Comparison of ENCODE assay signal across 8 mouse cellular contexts in genomic region chr5:140827896-140828295, GRCm38 (mm10). TPM values are rescaled to one million over a fixed set of nuclear protein-coding genes. Genes with fewer than 3 reads are reported as not detected.
A peak's percentile ranks its signal among the peaks of the same experiment; 100 is the strongest.
DNase-seq lines count a peak whose midpoint lies in the region; ATAC-seq lines count a peak whose summit lies in the region.

No protein-coding gene starts in this region.

- no peaks in the 10 kb centered on the region for H3K27me3 ChIP-seq in kidney, embryonic 14.5 days (ENCODE audit: control insufficient read depth, insufficient read depth, low read length)
- H3K27me3 ChIP-seq in heart, embryonic 15.5 days: no peaks in the 10 kb centered on the region
- H3K27me3 ChIP-seq in liver, embryonic 11.5 days (replicated peaks; ENCODE audit: control insufficient read depth, insufficient read depth, low read length): no peaks in the 10 kb centered on the region

- 45% methylated on average over 8 of the region's 8 CpGs for WGBS in kidney, embryonic 14.5 days
- WGBS in heart, embryonic 15.5 days: 29% methylated on average over 8 of the region's 8 CpGs
- WGBS in liver, embryonic 11.5 days: 57% methylated on average over 8 of the region's 8 CpGs

- H3K27ac ChIP-seq in kidney, embryonic 14.5 days (ENCODE audit: low read depth, low read length): peak overlapping the region; percentile 65; the same call in 1 of the 2 replicates
- H3K27ac ChIP-seq in heart, embryonic 15.5 days: peak overlapping the region; percentile 86
- peak overlapping the region; percentile 28; the same call in 1 of the 2 replicates for H3K27ac ChIP-seq in liver, embryonic 11.5 days (ENCODE audit: low read depth, low read length)

- H3K4me3 ChIP-seq in kidney, embryonic 14.5 days (ENCODE audit: low read length): peak overlapping the region; percentile 89; the same call in 1 of the 2 replicates
- peak overlapping the region; percentile 92 for H3K4me3 ChIP-seq in heart, embryonic 15.5 days
- H3K4me3 ChIP-seq in liver, embryonic 11.5 days (ENCODE audit: low read depth, low read length): peak overlapping the region; percentile 87; the same call in 1 of the 2 replicates

- peak overlapping the region; percentile 42; the same call in 1 of the 2 replicates for H3K9ac ChIP-seq in kidney, embryonic 14.5 days (ENCODE audit: low read depth, low read length)
- peak overlapping the region; percentile 27; the same call in 1 of the 2 replicates for H3K9ac ChIP-seq in heart, embryonic 15.5 days
- H3K9ac ChIP-seq in liver, embryonic 11.5 days (ENCODE audit: low read depth, low read length): 0 out of 2 replicates have a peak overlapping the region, but pooled peaks have one; percentile 20

- H3K36me3 ChIP-seq in kidney, embryonic 14.5 days (ENCODE audit: control insufficient read depth, insufficient read depth, low read length): no peaks in the 10 kb centered on the region
- H3K36me3 ChIP-seq in heart, embryonic 15.5 days: no peaks in the 10 kb centered on the region
- no peaks in the 10 kb centered on the region for H3K36me3 ChIP-seq in liver, embryonic 11.5 days (ENCODE audit: control insufficient read depth, insufficient read depth, low read length)

- H3K9me3 ChIP-seq in kidney, embryonic 14.5 days (ENCODE audit: control insufficient read depth, low read length): no peaks in the 10 kb centered on the region
- no peaks in the 10 kb centered on the region for H3K9me3 ChIP-seq in heart, embryonic 15.5 days (replicated peaks)
- H3K9me3 ChIP-seq in liver, embryonic 11.5 days (ENCODE audit: control insufficient read depth, low read length): no peaks in the 10 kb centered on the region

- H3K4me2 ChIP-seq in kidney, embryonic 14.5 days (replicated peaks; ENCODE audit: low read depth, low read length): peak overlapping the region; percentile 90
- H3K4me2 ChIP-seq in heart, embryonic 15.5 days: peak overlapping the region; percentile 88
- H3K4me2 ChIP-seq in liver, embryonic 11.5 days: peak overlapping the region; percentile 97

- no peak for DNase-seq in kidney, adult 11 months
- no peak for DNase-seq in liver, embryonic 11.5 days (ENCODE audit: low spot score)
- peak; percentile 42 for DNase-seq in ovary, postnatal 36 days (ENCODE audit: low spot score)
- DNase-seq in adrenal gland, adult 8-10 months: no peak

- peaks cover 29% of the 10 kb centered on the region for H3K4me1 ChIP-seq in kidney, embryonic 14.5 days (ENCODE audit: control insufficient read depth, insufficient read depth, low read length)
- peaks cover 54% of the 10 kb centered on the region for H3K4me1 ChIP-seq in heart, embryonic 15.5 days (replicated peaks)
- peaks cover 52% of the 10 kb centered on the region for H3K4me1 ChIP-seq in liver, embryonic 11.5 days (replicated peaks; ENCODE audit: control insufficient read depth, insufficient read depth, low read length)

- ATAC-seq in kidney, embryonic 14.5 days (ENCODE audit: low FRiP score, low TSS enrichment): no peak
- ATAC-seq in heart, embryonic 15.5 days (replicated peaks; ENCODE audit: insufficient number of reproducible peaks, insufficient read depth, low FRiP score, low read depth): no peak
- ATAC-seq in liver, embryonic 11.5 days (replicated peaks; ENCODE audit: low FRiP score): no peak
- no peak for ATAC-seq in inflammation-experienced regulatory T-cells, adult 6 months
- ATAC-seq in frontal cortex, adult (ENCODE audit: low TSS enrichment): no peak

RNA-seq across cellular contexts. Expression of gene Gna12, which starts 2.3 kb away (rescaled TPM):
- polyA plus RNA-seq in kidney, embryonic 14.5 days (2014; fragmentation: Nextera tagmentation; extraction: Ambion mirVana): 20.4 and 22.1 TPM in 2 replicates
- polyA plus RNA-seq in heart, embryonic 15.5 days (2015; fragmentation: Nextera tagmentation; extraction: Ambion mirVana): 37.9 and 53.4 TPM in 2 replicates
- polyA plus RNA-seq in liver, embryonic 11.5 days (2014; fragmentation: Nextera tagmentation; extraction: Ambion mirVana): 25.1 and 31.1 TPM in 2 replicates
- polyA plus RNA-seq in inflammation-experienced regulatory T-cells, adult 6 months (2017; shearing (Covaris generic)): 1 to 10 TPM; 2.1 to 6.0 (median 5.9) TPM
- 100 to 1,000 TPM; 135 to 173 (median 141) TPM for total RNA-seq in adrenal gland, adult 8-10 months (2022)

Comparison
In these comparisons a context has a peak if more than half of its experiments do, and no peak if none do; other contexts are left out.
1. H3K27ac ChIP-seq: peak in every context shown above with its lines; median percentile 86 in heart, embryonic 15.5 days; 65 in kidney, embryonic 14.5 days; 28 in liver, embryonic 11.5 days.